Mouse (Mus musculus) embryo, embryonic 10.5 days (tissue): ENCODE measurements around the gene Ccl4.

Experiments used
- DNase-seq: peaks from one replicate; pipeline ENCODE4 v3.0.0-alpha.2; 2015; ENCODE audit warnings: low spot score

The Ccl4 gene

GRCm38 (mm10) chr11:83675665-83676064, 13.3 kb downstream of the Ccl4 start:
- no peak for DNase-seq

GRCm38 (mm10) chr11:83689918-83690317, 27.5 kb downstream of the Ccl4 start:
- no peak for DNase-seq

- DNase-seq: no peak
Observed at GRCm38 (mm10) chr11:83692008-83692407, 29.6 kb downstream of the Ccl4 start.

- DNase-seq: no peak
Observed at GRCm38 (mm10) chr11:83703705-83704104, 41.3 kb downstream of the Ccl4 start, which contains the start of gene Wfdc17. Wfdc17 (plus strand) TSS chr11:83703991.

- DNase-seq: no peak
Observed at GRCm38 (mm10) chr11:83708715-83709114, 46.3 kb downstream of the Ccl4 start, which contains the start of gene Wfdc18. Wfdc18 (plus strand) TSS chr11:83709015.

- DNase-seq: no peak
Observed at GRCm38 (mm10) chr11:83709683-83710082, 47.3 kb downstream of the Ccl4 start.

- DNase-seq: no peak
Observed at GRCm38 (mm10) chr11:83712671-83713070, 50.3 kb downstream of the Ccl4 start.

GRCm38 (mm10) chr11:83713925-83714324, 51.5 kb downstream of the Ccl4 start:
- no peak for DNase-seq
